ENCODE assay signal across 8 mouse cellular contexts in the genomic region with DNA sequence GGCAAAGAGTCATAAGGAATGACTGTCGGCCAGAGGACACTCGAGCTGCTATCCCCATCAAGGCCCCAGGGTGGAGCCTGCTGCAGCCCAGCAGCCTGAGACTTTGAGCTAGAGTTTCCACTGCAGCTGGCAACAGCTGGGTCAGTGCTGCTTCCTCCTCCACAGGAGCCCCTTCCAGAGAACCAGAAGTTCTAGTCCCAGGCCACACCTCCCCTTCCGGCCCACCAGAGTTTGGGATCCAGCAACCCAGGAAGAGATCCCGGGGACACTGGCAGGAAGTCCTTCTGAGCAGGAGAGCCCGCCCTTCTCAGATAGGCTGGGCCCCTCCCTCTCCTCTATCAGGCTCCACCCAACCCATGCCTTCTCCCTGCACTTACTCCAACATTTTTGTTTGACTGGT. TPM values are rescaled to one million over a fixed set of nuclear protein-coding genes. Genes with fewer than 3 reads are reported as not detected.
DNase-seq lines count a peak whose midpoint lies in the region; ATAC-seq and TF ChIP-seq lines count a peak whose summit lies in the region.

No protein-coding gene starts in this region.

- H3K9ac ChIP-seq in intestine, embryonic 14.5 days (ENCODE audit: low read length), result peak overlapping the region; percentile 32; the same call in 1 of the 2 replicates
- peak overlapping the region; percentile 53 for H3K9ac ChIP-seq in liver, postnatal 0 days (replicated peaks)

- peak; percentile 95 for ATAC-seq in intestine, embryonic 14.5 days (replicated peaks; ENCODE audit: low FRiP score, low TSS enrichment, low read depth)
- peak; percentile 94 for ATAC-seq in liver, postnatal 0 days

- intact Hi-C loops in gastrocnemius, adult 2 months (cut with DNase I), result no loop called here

- 0 out of 2 replicates have a peak, but pooled peaks have one; percentile 16 for TF ChIP-seq CTCF in bone marrow, adult 2 months (IDR thresholded peaks at IDR 0.05; ENCODE audit: control insufficient read depth, insufficient read depth, low read length)
- TF ChIP-seq CTCF in gastrocnemius, adult 2 months (IDR thresholded peaks at IDR 0.05), result peak; percentile 72
- TF ChIP-seq CTCF in liver, postnatal 0 days (IDR thresholded peaks at IDR 0.05; ENCODE audit: low read depth), result peak; percentile 71

- no peaks in the 10 kb centered on the region for H3K27me3 ChIP-seq in intestine, embryonic 14.5 days (replicated peaks; ENCODE audit: control insufficient read depth, insufficient read depth, low read length)
- no peaks in the 10 kb centered on the region for H3K27me3 ChIP-seq in liver, postnatal 0 days (ENCODE audit: insufficient read depth, low read length)

- H3K4me1 ChIP-seq in bone marrow, adult 2 months (ENCODE audit: control insufficient read depth, insufficient read depth, low read length), result peaks cover 2% of the 10 kb centered on the region; the same call in 1 of the 2 replicates
- peaks cover 21% of the 10 kb centered on the region for H3K4me1 ChIP-seq in intestine, embryonic 14.5 days (replicated peaks; ENCODE audit: control insufficient read depth, insufficient read depth, low read length)
- H3K4me1 ChIP-seq in liver, postnatal 0 days (ENCODE audit: insufficient read depth), result peaks cover 10% of the 10 kb centered on the region

- peak; percentile 87 for DNase-seq in MEL-GATA-1-ER (ENCODE audit: extremely low read depth, low read depth)
- DNase-seq in gastrocnemius, adult 2 months, result peak; percentile 87
- peak; percentile 89 for DNase-seq in intestine, embryonic 14.5 days (ENCODE audit: low spot score)
- peak; percentile 74 for DNase-seq in liver, postnatal 0 days
- DNase-seq in ovary, postnatal 14 days (ENCODE audit: low spot score), result peak; percentile 68
- peak; percentile 85 to 90 for DNase-seq in urinary bladder, postnatal 4 days (ENCODE audit: low spot score in 2 of 2)
- DNase-seq in frontal cortex, adult 2 months (ENCODE audit: extremely low spot score in 1 of 2, low spot score in 1 of 2), result no peak

- no peak for TF ChIP-seq POLR2A in bone marrow, adult 2 months (IDR thresholded peaks at IDR 0.05; ENCODE audit: borderline replicate concordance, control insufficient read depth, low read depth, low read length)

- H3K9me3 ChIP-seq in intestine, embryonic 14.5 days (ENCODE audit: control insufficient read depth, low read length), result no peaks in the 10 kb centered on the region
- no peaks in the 10 kb centered on the region for H3K9me3 ChIP-seq in liver, postnatal 0 days (ENCODE audit: low read length)

- peak overlapping the region; percentile 47 for H3K4me3 ChIP-seq in bone marrow, adult 2 months (replicated peaks; ENCODE audit: control insufficient read depth, low read depth, low read length)
- H3K4me3 ChIP-seq in gastrocnemius, adult 2 months, result peak overlapping the region; percentile 47
- peak overlapping the region; percentile 10; the same call in 1 of the 2 replicates for H3K4me3 ChIP-seq in intestine, embryonic 14.5 days (ENCODE audit: low read depth, low read length)
- peak overlapping the region; percentile 34 for H3K4me3 ChIP-seq in liver, postnatal 0 days (ENCODE audit: low read depth, low read length)

- H3K27ac ChIP-seq in bone marrow, adult 2 months (ENCODE audit: control insufficient read depth, insufficient read depth, low read depth, low read length, poor library complexity), result peak overlapping the region; percentile 42; the same call in 1 of the 2 replicates
- H3K27ac ChIP-seq in gastrocnemius, adult 2 months, result peak overlapping the region; percentile 80
- H3K27ac ChIP-seq in intestine, embryonic 14.5 days (ENCODE audit: low read depth), result peak overlapping the region; percentile 86
- peak overlapping the region; percentile 58 for H3K27ac ChIP-seq in liver, postnatal 0 days (ENCODE audit: low read depth)

- 1% methylated on average over 5 of the region's 5 CpGs for WGBS in bone marrow, adult 2 months
- WGBS in intestine, embryonic 14.5 days, result 3% methylated on average over 5 of the region's 5 CpGs
- 2% methylated on average over 5 of the region's 5 CpGs for WGBS in liver, postnatal 0 days (ENCODE audit: insufficient replicate concordance)

- TF ChIP-seq EP300 in liver, postnatal 0 days (IDR thresholded peaks at IDR 0.05; ENCODE audit: low read depth), result peak; percentile 34; the same call in 1 of the 2 replicates

- peak overlapping the region; percentile 32 for H3K4me2 ChIP-seq in intestine, embryonic 14.5 days (ENCODE audit: low read length)
- peak overlapping the region; percentile 62 for H3K4me2 ChIP-seq in liver, postnatal 0 days (ENCODE audit: low read depth, low read length)

- H3K36me3 ChIP-seq in intestine, embryonic 14.5 days (ENCODE audit: control insufficient read depth, insufficient read depth, low read length), result peaks cover 24% of the 10 kb centered on the region; the same call in 1 of the 2 replicates
- H3K36me3 ChIP-seq in liver, postnatal 0 days (replicated peaks; ENCODE audit: insufficient read depth, low read length), result no peaks in the 10 kb centered on the region

RNA-seq across cellular contexts. Expression of a gene that starts 30.5 kb away (rescaled TPM):
- 5.9 and 16.2 TPM in 2 replicates for polyA plus RNA-seq in bone marrow, adult 2 months (2011; ENCODE audit: insufficient read depth, insufficient read length, low replicate concordance, missing spikeins)
- 10 to 100 TPM; 51.8 to 71.2 TPM for total RNA-seq in gastrocnemius, adult 2 months (2021)
- 25.3 and 31.0 TPM in 2 replicates for polyA plus RNA-seq in intestine, embryonic 14.5 days (2014; fragmentation: Nextera tagmentation; extraction: Ambion mirVana)
- 4.5 TPM in 2 replicates for polyA plus RNA-seq in liver, postnatal 0 days (2015; fragmentation: Nextera tagmentation; extraction: Ambion mirVana)
- 19.1 and 20.1 TPM in 2 replicates for polyA plus RNA-seq in frontal cortex, adult 2 months (2012; rRNA removed)

RNA-seq across cellular contexts. Expression of a gene that starts 44.7 kb away (rescaled TPM):
- polyA plus RNA-seq in bone marrow, adult 2 months (2011; ENCODE audit: insufficient read depth, insufficient read length, low replicate concordance, missing spikeins), result 1.3 and 3.2 TPM in 2 replicates
- total RNA-seq in gastrocnemius, adult 2 months (2021), result under 1 TPM; 0.59 to 0.67 TPM
- 1.7 TPM in 2 replicates for polyA plus RNA-seq in intestine, embryonic 14.5 days (2014; fragmentation: Nextera tagmentation; extraction: Ambion mirVana)
- 48.8 and 67.3 TPM in 2 replicates for polyA plus RNA-seq in liver, postnatal 0 days (2015; fragmentation: Nextera tagmentation; extraction: Ambion mirVana)
- polyA plus RNA-seq in frontal cortex, adult 2 months (2012; rRNA removed), result 37.6 and 39.4 TPM in 2 replicates

RNA-seq across cellular contexts. Expression of a gene that starts 58.2 kb away (rescaled TPM):
- polyA plus RNA-seq in bone marrow, adult 2 months (2011; ENCODE audit: insufficient read depth, insufficient read length, low replicate concordance, missing spikeins), result 31.8 and 64.0 TPM in 2 replicates
- 10 to 100 TPM; 12.7 to 13.2 TPM for total RNA-seq in gastrocnemius, adult 2 months (2021)
- polyA plus RNA-seq in intestine, embryonic 14.5 days (2014; fragmentation: Nextera tagmentation; extraction: Ambion mirVana), result 23.7 and 26.2 TPM in 2 replicates
- 4.3 and 5.4 TPM in 2 replicates for polyA plus RNA-seq in liver, postnatal 0 days (2015; fragmentation: Nextera tagmentation; extraction: Ambion mirVana)
- 36.0 TPM in 2 replicates for polyA plus RNA-seq in frontal cortex, adult 2 months (2012; rRNA removed)

Comparison
In these comparisons a context has a peak if more than half of its experiments do, and no peak if none do; other contexts are left out.
1. DNase-seq: peak in MEL-GATA-1-ER (single experiment), gastrocnemius, adult 2 months (single experiment), intestine, embryonic 14.5 days (single experiment), liver, postnatal 0 days (single experiment), ovary, postnatal 14 days (single experiment) and urinary bladder, postnatal 4 days (2 of 2); none in frontal cortex, adult 2 months (0 of 2).
2. CTCF ChIP-seq: peak in every context shown above with its lines; median percentile 72 in gastrocnemius, adult 2 months; 71 in liver, postnatal 0 days; 16 in bone marrow, adult 2 months.
3. Peak in every context shown above with its lines, with median percentiles within 50 percentile points of each other: H3K27ac ChIP-seq and H3K4me3 ChIP-seq.